Mouse (Mus musculus): ENCODE results near the gene Lrig2.
A peak's percentile ranks its signal among the peaks of the same experiment; 100 is the strongest.

Gene Lrig2

GRCm38 (mm10) chr3:104501648-104502047 is 10.1 kb downstream of the Lrig2 start:
- DNase-seq, result no peak

- no peak for DNase-seq
Measured at GRCm38 (mm10) chr3:104500881-104501280, 10.8 kb downstream of the Lrig2 start.

GRCm38 (mm10) chr3:104496176-104496575 is 15.5 kb downstream of the Lrig2 start:
- no peak for DNase-seq

DNA sequence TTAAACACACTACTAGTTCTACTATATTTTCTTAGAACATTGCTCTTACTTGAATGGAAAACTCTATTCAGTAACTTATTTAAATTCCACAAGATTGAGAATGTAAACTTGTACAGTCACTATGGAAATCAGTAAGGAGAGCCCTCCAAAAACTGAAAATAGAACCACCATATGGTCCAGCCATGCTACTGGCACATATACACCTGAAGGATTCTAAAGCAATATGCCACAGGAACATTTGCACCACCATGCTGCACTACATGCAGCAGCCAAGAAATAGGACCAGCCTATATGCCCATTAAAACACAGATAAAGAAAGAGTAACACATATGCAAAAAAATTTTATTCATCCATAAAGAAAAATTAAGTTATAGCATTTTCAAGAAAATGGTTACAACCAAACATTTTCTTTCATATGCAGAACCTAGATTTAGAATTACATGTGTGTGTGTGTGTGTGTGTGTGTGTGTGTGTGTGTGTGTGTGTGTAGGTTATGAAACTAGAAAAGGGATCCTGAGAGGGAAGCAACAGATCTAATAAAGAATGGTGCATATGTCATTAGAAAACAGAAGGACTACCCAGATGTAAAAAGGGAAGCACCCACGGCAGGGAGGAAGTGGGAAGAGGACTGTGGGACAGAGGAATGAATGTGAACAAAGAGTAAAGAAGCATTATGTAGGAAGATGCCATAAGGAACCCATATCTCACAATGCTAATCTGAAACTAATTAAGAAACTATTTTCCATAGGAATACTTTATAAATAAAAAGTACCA is 30.6 kb downstream of the Lrig2 start:
- DNase-seq, result peak in 1 of 2 experiments; percentile 38

GRCm38 (mm10) chr3:104478056-104478455 is 33.7 kb downstream of the Lrig2 start:
- no peak for DNase-seq

DNA sequence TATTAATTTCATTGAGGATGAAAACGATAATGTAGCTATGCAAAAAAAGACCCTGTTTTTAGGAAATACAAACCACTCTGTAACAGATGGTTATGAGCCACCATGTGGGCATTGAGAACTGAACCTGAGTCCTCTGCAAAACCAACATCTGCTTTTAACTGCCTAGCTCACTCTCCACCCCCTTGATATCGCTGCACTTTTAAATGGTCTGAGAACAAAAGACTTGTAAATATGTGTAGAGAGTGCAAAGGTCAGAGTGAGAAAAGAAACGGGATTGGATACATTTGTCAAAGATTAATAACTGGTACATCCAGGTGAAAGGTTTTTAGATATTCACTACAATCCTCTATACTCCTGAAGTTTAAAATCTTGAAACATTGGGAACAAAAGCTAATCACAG is 42.3 kb downstream of the Lrig2 start:
- DNase-seq, result no peak

DNA sequence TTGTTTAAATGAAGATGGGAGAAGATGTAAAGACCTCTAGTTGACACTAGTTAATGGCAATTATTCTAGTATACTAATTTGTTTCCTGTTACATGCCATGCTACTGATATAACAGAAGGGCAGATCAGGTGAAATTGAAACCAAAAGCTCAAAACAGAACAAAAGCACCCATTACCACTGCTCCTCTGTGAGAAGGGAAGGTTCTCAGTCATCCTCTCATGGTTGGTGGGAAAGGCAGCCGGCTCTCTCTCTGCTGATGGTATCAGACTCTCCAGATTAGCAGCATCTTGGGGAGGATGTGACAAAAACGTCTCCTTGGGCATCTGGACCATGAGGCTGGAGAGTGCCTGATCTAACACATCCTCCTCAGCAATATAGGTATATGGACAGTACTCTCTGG is 50.5 kb downstream of the Lrig2 start:
- DNase-seq, result no peak

DNA sequence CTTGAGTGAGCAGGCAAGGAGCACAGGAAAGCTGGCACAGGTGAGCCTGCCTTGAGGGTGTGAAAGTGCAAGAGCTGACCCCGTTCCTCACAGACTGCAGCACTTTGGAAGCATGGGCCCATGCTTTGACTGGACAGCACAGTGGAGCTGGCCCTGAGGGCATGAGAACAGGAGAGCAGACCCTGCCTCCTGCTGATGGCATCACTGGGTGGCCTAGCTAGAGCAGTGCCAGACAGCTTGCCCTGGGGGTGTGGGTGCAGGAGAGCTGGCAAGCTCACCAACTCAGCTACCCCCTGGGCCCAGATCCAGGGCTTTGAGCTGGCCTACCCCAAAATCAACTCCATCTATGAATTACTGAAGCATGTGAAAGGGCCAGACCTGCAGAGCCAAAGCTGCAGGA is 53.1 kb downstream of the Lrig2 start:
- no peak for DNase-seq

DNA sequence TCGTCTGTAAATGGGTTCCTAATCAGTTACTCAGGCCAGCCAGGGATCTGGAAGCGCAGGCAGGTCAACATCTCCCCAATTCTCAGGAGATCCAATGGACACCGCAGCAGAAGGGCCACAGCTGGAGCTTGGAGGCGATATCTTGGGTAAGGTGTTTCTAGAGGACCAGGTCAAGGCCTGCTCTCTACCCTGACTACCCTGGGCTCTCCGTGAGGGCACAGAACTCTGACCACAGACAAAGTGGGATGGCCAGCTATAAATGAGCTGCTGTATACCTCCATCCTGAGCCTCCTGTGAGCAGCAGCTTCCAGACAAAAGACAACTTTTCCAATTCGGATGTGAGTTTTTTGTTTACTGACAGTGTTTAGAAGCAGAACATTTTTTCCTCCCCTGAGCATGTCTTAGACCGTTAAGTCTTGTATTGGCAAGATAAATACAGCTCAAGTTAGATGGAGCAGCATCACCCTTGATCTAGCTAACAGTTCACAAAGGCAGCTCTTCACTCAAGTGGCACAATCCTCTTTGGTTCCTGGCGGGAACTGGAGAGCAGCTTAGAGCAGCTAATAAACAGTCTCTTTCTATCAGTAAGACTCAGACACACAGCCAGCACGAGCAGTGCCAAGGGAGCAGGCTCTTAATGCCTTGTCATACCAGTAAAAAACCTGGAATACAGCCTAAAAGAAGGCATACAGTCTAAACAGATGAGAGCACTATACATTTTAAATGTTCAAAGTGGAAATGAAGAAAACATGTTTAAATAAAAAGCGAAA is 56.0 kb downstream of the Lrig2 start:
- DNase-seq, result no peak

- DNase-seq, result no peak
Measured at GRCm38 (mm10) chr3:104447240-104447639, 64.5 kb downstream of the Lrig2 start.

DNA sequence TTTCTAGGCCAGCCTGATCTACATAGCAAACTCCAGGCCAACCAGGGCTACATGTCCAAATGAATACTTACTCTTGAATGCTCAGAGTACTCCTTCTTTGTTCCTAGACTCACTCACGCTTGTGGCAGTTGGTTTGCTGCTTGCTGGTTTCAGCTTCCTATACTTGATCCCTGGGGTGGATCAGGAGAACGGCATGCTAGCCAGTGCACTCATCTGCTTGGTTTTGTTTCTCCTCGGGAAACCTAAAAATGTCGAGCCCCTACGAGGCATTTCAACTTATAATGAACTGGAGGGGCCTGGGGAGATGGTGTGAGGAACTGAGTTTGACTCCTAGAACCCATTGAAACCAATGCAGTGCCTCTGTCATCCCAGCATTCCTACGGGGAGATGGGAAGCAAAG is 65.0 kb downstream of the Lrig2 start:
- no peak for DNase-seq

GRCm38 (mm10) chr3:104445576-104445975 is 66.1 kb downstream of the Lrig2 start:
- DNase-seq, result peak; percentile 74 to 84

DNA sequence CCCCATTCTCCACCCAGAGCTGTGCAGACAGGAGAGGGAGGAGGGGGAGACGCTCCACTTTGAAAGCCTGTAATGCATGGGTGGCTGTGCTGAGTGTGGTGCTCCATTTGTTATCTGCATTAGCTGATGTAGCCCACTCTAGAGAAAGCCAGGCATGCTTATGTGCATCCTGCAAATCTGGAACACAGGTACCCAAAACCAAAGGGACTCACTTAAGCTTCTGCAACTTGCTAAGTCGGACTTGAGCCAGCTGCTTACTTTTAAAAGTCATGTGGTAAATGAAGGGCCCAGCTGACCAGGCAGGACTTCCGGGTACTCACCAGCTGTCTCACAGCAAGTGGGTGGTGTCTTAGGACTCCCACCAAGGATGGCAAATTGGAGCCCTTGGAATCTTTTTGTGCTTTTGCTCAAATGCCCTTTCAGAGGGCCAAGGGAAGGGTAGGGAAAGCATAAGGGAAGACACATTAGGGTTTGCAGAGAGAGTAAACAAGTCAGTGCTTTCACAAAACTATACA is 66.7 kb downstream of the Lrig2 start:
- DNase-seq, result no peak

DNA sequence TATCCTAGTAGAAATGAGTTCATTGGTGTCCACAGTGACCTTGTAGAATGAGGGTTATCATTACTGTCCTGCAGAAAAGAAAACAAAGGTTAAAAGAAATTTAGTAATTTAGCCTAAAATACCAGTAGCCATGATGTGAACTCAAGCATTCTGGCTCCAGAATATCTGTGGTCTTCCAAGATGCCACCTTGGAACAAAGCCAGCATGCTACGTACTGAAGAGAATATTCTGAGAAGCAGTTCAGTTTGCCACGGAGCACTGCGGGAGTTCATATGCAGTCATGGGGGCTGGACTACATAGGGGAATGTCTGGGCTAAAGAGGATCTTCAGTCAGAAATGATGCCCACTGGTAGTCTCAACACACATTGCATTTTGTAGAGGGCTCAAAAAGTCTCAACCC is 67.6 kb downstream of the Lrig2 start:
- no peak for DNase-seq

DNA sequence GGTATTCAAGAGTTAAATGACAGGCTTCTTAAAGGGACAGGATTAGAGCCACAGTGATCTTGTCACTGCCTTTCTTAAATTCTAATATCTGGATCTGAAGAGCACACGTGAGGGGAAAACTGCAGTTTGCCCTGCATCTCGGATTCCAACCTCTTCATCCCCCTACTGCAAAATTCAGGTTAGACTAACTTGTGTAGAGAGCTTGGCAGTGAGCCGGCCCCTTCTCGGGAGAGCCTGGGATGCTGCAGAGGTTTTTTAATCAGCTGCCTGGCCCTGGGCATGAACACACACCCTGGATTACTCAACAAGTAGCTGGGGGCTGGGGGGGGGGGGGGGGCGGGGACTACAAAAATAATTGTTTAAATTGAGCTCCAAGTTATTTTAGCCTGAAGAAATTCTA is 69.4 kb downstream of the Lrig2 start:
- DNase-seq, result peak in 1 of 2 experiments; percentile 47

GRCm38 (mm10) chr3:104441870-104442283 is 69.8 kb downstream of the Lrig2 start:
- DNase-seq, result peak; percentile 98

DNA sequence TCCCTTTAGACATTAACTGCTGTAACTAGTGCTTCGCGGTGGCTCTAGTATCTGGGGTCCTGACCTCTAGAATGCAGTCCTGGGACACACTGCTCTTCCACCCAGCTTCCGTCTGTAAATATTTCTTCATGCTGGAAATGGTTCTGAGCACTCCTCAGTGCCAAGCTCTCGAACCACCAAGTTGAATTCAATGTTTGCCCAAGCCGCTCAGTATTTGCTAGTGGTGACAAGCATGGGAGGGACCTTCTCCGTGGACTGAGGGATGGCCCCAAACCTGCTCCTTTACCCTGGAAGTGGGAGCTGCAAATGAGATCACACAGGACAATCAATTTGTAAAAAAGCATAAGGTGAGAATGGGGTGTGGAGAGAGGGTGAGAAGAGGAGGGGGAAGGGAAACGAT is 70.3 kb downstream of the Lrig2 start:
- DNase-seq, result no peak

DNA sequence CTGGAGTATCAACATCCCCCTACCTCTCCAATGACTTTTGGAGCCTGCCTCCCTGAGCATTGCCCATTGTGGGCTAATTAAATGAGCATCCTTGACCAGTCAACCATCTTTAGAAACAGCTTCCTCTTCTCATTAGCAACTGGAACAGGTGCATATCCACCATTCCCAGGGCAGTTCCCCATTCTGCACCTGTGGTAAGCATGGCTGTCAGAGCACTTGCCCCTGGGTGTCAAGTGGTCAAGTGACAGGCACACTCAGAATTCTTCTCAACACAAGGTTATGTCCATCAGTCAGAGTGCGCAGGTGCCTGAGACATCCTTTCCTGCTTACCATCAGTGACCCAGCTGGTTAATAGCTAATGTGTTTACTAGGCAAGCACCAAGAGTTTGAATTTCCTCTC is 72.9 kb downstream of the Lrig2 start:
- DNase-seq, result no peak

DNA sequence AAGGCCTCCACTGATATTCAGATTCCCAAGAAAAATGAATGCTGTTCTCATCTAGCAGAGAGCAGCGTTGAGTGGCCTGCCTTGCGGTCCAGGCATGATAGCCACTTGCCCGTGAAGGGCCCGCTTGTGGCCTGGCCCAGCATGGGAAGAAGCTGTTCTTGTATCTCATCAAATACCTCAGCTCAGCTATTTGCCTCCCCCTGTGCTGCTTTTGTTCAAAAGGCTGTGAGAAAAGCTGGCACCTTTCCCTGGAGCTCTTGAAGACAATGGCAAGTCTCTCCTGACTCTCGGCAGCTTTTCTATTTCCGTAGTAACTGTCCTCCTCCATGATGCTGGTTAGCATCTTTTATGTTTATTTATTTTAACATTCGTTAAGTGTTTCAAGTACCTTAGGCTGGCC is 74.1 kb downstream of the Lrig2 start:
- no peak for DNase-seq

DNA sequence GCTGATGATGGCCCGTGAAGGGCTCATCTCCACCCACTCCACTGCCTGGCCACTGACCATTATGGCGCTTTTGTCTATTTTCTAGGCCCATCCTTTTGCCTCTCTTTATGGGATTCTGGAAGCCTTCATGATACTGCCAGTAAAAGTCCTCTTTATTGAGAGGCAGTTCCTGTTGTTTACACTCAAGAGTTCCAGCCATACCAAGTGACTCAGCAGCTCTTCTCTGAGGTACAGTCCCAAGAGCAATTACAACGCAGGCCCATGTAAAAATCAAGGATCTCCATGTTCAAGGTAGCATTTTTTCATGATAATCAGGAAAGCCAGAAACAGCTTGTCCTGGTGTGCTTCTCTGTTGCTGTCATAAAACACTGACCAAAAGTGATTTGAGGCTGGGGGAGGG is 75.8 kb downstream of the Lrig2 start:
- no peak for DNase-seq

DNA sequence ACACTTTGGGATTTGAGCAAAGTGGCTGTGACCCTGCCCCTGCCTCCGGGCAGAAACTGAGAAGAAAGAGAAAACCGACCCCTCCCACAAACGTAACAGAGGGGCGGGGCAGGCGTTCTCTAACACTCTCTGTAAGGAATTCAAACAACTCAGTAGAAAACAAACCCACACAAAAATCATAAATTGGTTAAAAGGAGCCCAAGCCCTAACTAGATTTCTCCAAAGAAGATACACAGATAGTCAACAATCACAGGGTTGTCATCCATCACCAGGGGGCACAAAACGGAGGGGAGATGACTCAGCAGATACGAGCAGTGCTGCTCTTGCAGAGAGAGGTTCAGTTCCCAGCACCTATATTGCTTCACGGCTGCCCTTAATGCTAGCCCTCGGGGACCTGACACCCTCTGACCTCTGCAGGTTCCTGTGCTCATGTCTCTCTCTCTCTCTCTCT is 77.4 kb downstream of the Lrig2 start:
- no peak for DNase-seq

- DNase-seq, result no peak
Measured at GRCm38 (mm10) chr3:104432651-104433050, 79.1 kb downstream of the Lrig2 start.

- DNase-seq, result peak in 1 of 2 experiments; percentile 23
Measured at GRCm38 (mm10) chr3:104431848-104432159, 79.9 kb downstream of the Lrig2 start.

GRCm38 (mm10) chr3:104431156-104431847 is 80.4 kb downstream of the Lrig2 start:
- DNase-seq, result no peak

Measured in cerebellum, postnatal 25 days (tissue).